Mouse (Mus musculus): ENCODE data around the gene Fbxw11.
A peak's percentile ranks its signal among the peaks of the same experiment; 100 is the strongest.
"Not testable (repeated sequence)": the region's sequence is repeated elsewhere in the genome, so short reads cannot be mapped to it uniquely, and the experiment has no call there.

Fbxw11 gene

GRCm38 (mm10) chr11:32642249-32642876, at the start of gene Fbxw11:
Gene Fbxw11, plus strand, starts transcription at chr11:32642724.
- DNase-seq (ENCODE audit: extremely low spot score, low read depth, low spot score) = peak; percentile 86

DNA sequence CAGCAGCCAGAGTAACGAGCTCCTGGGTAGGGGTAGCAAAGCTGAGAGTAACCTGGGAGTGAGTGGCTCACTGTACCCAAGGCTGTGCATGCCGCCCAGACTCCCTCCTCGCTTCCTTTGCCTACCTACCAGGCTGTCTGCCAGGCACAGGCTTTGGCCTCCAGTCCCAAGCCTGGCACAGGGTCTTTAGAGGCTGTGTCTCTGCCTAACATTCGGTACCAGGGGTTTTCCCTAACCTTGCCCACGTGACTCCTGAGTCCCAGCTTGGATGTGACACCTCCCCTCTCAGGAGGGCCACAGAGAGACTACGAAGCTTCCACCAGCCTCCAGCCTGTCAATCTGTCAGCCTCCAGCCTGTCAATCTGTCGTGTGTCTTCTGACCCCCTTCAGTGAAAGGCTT, 49.4 kb upstream of the Fbxw11 start:
- DNase-seq (ENCODE audit: extremely low spot score, low read depth, low spot score) = no peak

GRCm38 (mm10) chr11:32594122-32594521, 48.4 kb upstream of the Fbxw11 start:
- no peak for DNase-seq (ENCODE audit: extremely low spot score, low read depth, low spot score)

DNA sequence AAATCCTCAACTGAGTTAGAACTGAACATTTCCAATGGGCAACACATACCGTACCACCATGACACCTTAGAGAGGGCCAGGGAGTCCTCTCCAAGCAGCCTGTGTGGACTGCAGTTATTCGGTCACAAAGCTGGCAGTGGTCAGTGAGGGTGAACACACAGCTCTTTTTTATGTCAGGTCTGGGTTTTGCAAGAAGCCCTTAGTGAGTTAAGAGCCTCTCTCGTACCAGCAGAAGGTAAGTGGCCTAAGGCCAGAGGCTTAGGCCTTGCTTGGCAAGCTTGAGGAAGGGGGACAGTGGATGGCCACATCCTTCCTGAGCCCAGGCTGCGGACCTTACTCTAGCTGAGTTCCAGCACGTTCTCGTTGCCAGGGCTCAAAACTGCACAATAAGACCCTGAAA, 42.2 kb upstream of the Fbxw11 start:
- DNase-seq (ENCODE audit: extremely low spot score, low read depth, low spot score) = no peak

- DNase-seq (ENCODE audit: extremely low spot score, low read depth, low spot score) = no peak
These were observed 40.8 kb upstream of the Fbxw11 start for GRCm38 (mm10) chr11:32601528-32602323.

DNA sequence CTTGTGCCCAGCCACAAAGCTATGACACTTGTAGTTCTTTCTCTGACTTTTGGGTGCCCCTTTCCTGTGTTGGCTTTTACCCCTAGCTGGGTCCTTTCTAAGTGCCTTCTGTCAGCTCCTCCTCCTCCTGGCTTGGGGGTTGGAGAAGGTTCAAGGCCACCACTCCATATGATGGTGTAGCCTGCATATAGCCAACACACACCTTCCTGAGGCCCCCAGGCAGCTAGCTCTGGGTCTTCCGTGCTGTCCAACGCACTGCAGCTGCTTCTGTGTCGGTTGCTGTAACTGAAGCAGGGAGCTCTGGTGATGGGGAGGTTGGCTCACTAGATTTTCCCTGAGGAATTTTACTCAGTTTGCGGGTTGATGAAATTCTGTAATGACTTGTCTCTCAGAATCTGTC, 37.9 kb upstream of the Fbxw11 start:
- no peak for DNase-seq (ENCODE audit: extremely low spot score, low read depth, low spot score)

DNA sequence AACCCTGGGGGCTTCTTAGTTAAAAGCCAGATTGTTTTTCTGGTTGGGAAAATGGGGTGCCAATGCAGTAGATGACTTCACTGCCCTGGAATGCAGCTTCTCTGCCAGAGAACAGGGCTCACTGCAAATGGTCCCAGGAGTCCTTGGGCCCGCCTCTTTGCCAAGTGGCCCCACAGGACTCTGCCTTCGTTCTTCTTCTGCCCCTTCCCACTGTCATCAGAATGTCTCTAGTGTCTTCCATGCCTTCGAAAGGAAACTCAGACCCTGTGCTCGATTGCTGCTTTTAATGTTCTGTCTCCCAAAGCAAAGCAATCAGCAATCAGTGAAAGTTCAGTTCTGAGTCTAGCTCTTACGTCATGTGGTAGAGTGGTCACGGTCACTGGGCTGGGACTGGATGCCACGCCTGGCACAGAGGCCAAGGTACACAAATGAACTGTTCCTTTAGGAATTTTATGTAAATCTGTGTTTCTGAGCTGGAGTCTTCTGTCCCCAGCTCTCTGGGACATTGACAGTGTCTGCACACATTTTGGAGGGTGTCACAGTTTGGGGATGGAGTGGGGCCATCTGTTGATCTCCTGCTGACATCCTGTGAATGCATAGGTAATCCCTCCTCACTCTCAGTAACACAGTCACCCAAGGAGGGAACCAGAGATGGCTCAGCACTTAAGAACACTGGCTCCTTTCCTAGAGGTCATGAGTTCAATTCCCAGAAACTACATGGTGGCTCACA, 37.2 kb upstream of the Fbxw11 start:
- no peak for DNase-seq (ENCODE audit: extremely low spot score, low read depth, low spot score)

DNA sequence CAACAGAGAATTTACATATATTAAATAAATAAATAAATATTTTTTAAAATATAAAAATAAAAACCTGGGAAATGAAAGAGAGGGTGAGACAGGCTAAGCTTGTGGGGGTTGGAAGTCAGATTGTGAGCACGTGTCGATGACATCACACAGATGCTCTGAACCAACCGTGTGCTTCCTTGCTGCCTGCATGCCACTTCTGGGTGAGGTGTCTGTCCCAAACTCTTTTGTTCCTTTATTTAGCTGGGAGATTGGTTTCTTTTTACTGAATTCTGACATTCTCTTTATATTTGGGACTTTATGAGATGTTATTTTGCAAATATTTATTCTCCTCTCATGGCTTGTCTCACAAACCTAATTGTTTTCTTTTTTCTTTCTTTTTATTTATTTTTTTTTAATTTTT, 36.6 kb upstream of the Fbxw11 start:
- no peak for DNase-seq (ENCODE audit: extremely low spot score, low read depth, low spot score)

DNA sequence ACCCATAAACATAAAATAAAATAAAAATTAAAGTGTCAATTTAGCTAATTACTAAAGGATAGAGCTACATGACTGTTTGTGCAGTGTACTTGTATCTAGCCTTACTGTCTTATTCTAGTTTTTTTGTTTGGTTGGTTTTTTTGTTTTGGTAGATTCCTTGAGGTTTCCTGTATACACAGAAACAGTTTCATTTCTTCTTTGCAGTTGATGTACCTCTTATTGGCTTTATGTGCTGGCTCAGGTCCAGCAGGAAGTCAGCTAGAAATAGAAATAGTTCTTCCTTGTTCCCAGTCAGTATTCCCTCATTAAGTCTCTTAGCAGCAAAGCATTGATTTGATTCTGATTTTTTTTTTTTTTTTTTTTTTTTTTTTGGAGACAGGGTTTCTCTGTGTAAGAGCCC, 35.2 kb upstream of the Fbxw11 start:
- DNase-seq (ENCODE audit: extremely low spot score, low read depth, low spot score) = no peak

DNA sequence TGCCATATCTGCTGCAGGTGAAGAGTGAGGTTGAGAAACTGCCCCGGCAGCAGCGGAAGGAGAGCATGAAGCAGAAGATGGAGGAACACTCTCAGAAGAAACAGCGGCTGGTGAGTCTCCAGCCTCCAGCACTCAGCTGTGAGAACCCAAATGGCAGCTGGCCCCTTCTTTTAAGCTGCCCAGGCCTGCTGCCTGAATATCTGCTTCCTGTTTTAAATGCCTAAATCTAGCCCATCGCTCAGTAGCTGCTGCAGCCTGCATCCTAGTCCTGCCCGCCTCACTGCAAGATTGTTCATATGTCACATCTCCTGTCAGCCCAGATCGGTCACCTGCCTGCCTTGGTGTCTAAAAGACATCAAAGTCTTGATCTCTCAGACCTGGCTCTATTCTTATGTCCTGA, 31.9 kb upstream of the Fbxw11 start:
- no peak for DNase-seq (ENCODE audit: extremely low spot score, low read depth, low spot score)

- DNase-seq (ENCODE audit: extremely low spot score, low read depth, low spot score) = no peak
These were observed 30.2 kb upstream of the Fbxw11 start for GRCm38 (mm10) chr11:32612304-32612703.

DNA sequence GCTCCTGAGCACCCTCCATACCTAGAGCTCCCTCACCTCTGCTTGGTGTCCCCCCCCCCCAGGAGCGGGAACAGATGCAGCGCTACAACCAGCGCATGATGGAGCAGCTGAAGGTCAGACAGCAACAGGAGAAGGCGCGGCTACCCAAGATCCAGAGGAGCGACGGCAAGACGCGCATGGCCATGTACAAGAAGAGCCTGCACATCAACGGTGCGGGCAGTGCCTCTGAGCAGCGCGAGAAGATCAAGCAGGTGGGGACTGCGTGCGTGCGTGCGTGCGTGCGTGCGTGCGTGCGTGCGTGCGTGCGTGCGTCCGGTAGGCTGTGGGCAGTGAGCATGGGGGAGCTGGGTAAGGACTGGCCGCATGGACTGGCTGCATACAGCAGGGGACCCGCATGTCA, 28.1 kb upstream of the Fbxw11 start:
- no peak for DNase-seq (ENCODE audit: extremely low spot score, low read depth, low spot score)

GRCm38 (mm10) chr11:32615561-32615960, 27.0 kb upstream of the Fbxw11 start:
- no peak for DNase-seq (ENCODE audit: extremely low spot score, low read depth, low spot score)

GRCm38 (mm10) chr11:32616091-32616490, 26.4 kb upstream of the Fbxw11 start:
- DNase-seq (ENCODE audit: extremely low spot score, low read depth, low spot score) = no peak

- no peak for DNase-seq (ENCODE audit: extremely low spot score, low read depth, low spot score)
These were observed 24.5 kb upstream of the Fbxw11 start for GRCm38 (mm10) chr11:32618036-32618435.

DNA sequence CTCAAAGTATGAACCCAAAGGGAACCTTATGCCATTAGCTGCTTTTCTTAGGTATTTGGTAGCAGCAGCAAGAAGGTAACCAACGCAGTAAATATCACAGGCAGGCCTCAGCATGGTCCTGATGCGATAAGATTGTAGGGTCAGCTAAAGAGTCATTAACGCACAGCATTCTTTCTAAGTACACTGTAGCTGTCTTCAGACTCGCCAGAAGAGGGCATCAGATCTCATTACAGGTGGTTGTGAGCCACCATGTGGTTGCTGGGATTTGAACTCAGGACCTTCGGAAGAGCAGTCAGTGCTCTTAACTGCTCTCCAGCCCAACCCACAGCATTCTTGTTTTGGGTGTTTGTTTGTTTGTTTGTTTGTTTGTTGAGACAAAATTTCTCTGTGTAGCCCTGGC, 23.9 kb upstream of the Fbxw11 start:
- not testable (repeated sequence) for DNase-seq (ENCODE audit: extremely low spot score, low read depth, low spot score)

- no peak for DNase-seq (ENCODE audit: extremely low spot score, low read depth, low spot score)
These were observed 23.2 kb upstream of the Fbxw11 start for GRCm38 (mm10) chr11:32619257-32619816.

DNA sequence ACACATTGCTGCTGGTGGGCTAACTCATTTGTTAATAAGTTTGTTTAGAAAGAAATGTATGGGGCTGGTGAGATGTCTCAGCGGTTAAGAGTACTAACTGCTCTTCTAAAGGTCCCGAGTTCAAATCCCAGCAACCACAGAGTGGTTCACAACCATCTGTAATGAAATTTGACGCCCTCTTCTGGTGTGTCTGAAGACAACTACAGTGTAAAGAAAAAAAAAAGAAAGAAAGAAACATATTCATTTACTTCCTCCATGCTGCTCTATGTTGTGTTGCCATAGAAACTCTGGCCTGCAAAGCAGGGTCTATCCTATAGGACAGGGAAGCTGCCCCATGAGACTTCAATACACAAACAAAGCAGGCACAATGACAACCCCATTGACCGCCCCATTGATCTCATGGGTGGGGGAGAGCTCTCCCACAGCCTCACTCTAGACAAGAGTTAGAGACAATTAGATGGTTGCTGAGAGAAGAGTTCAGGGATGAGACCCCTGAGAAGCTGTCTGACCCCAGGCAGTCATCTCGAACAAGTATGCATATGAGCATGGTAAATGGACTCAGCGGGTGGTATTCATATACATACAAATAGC, 22.6 kb upstream of the Fbxw11 start:
- DNase-seq (ENCODE audit: extremely low spot score, low read depth, low spot score) = no peak

- DNase-seq (ENCODE audit: extremely low spot score, low read depth, low spot score) = no peak
These were observed 20.6 kb upstream of the Fbxw11 start for GRCm38 (mm10) chr11:32621831-32622478.

GRCm38 (mm10) chr11:32622479-32623190, 19.9 kb upstream of the Fbxw11 start:
- DNase-seq (ENCODE audit: extremely low spot score, low read depth, low spot score) = no peak
